Mouse (Mus musculus) spleen, adult 2 months (tissue): ENCODE results near the gene Bysl.

ENCODE experiments used
- CTCF ChIP-seq: fragments of 200-500 bp; IDR thresholded peaks from 2 replicates; pipeline ENCODE4 v1.5.1; 2011; ENCODE audit warnings: mild to moderate bottlenecking, inconsistent platforms; ENCODE audit not compliant: insufficient read depth, insufficient read length, insufficient replicate concordance; ENCODE audit errors: extremely low read depth
- POLR2A ChIP-seq: fragments of 200-500 bp; IDR thresholded peaks from 2 replicates; pipeline ENCODE4 v1.6.1; 2011; ENCODE audit warnings: low read depth, low read length, inconsistent platforms

GRCm38 (mm10) chr17:47657901-47658300 is 46.6 kb upstream of the Bysl start:
- TF ChIP-seq POLR2A (no peak), CTCF (no peak)
